Mouse (Mus musculus): ENCODE measurements around the gene Asf1b.

- TF ChIP-seq GATA1 (IDR thresholded peaks at IDR 0.05; ENCODE audit: borderline replicate concordance, low read length), result no peak
- TF ChIP-seq FLI1 (IDR thresholded peaks at IDR 0.05; ENCODE audit: low read length), result no peak
Measured at GRCm38 (mm10) chr8:83976779-83977350, 21.6 kb downstream of the Asf1b start.

All from megakaryocyte, embryonic 14.5 days (primary cell).